Mouse (Mus musculus) ES-Bruce4 (cell line): Measurements from ENCODE around the gene Npw. TPM values are rescaled to one million over a fixed set of nuclear protein-coding genes. Genes with fewer than 3 reads are reported as not detected.

ENCODE experiments used
- H3K27ac ChIP-seq: 2 replicates; pipeline ENCODE4 v1.5.1; 2012; ENCODE audit warnings: low read length, inconsistent platforms; ENCODE audit not compliant: insufficient read depth
- H3K27me3 ChIP-seq: 2 replicates; pipeline ENCODE4 v1.6.1; 2012; ENCODE audit warnings: mild to moderate bottlenecking, low read length, inconsistent platforms; ENCODE audit not compliant: control insufficient read depth, poor library complexity, insufficient read depth, severe bottlenecking
- H3K36me3 ChIP-seq: 2 replicates; pipeline ENCODE4 v1.6.1; 2012; ENCODE audit warnings: inconsistent platforms, mild to moderate bottlenecking, low read length, moderate library complexity; ENCODE audit not compliant: control insufficient read depth, poor library complexity, insufficient read depth, severe bottlenecking
- H3K4me1 ChIP-seq: one replicate; pipeline ENCODE4 v1.8.1; 2011; ENCODE audit warnings: low read length; ENCODE audit not compliant: control insufficient read depth, insufficient read depth
- H3K4me3 ChIP-seq: 2 replicates; pipeline ENCODE4 v1.5.1; 2011; ENCODE audit warnings: low read depth, mild to moderate bottlenecking, low read length
- H3K9ac ChIP-seq: 2 replicates; pipeline ENCODE4 v1.6.1; 2012; ENCODE audit warnings: low read depth, mild to moderate bottlenecking, inconsistent platforms; ENCODE audit not compliant: poor library complexity, severe bottlenecking
- H3K9me3 ChIP-seq: replicated peaks from 2 replicates; pipeline ENCODE4 v1.6.1; 2012; ENCODE audit warnings: mild to moderate bottlenecking, low read length, inconsistent platforms; ENCODE audit not compliant: control insufficient read depth, poor library complexity, insufficient read depth, severe bottlenecking
- CTCF ChIP-seq: IDR thresholded peaks from one replicate; pipeline ENCODE4 v1.8.1; 2011; ENCODE audit warnings: low read depth, low read length
- EP300 ChIP-seq: IDR thresholded peaks from 2 replicates; pipeline ENCODE4 v1.6.1; 2011; ENCODE audit warnings: low read depth, low read length; ENCODE audit not compliant: insufficient read depth
- POLR2A ChIP-seq: IDR thresholded peaks from one replicate; pipeline ENCODE4 v1.8.1; 2011; ENCODE audit warnings: low read length; ENCODE audit not compliant: insufficient read depth
- polyA plus RNA-seq: library from polyadenylated mRNA; stranded (reverse); fragments of >200 nt; gene quantifications from 2 replicates; pipeline ENCODE4 v1.2.4, GENCODE M21; 2011; ENCODE audit warnings: low read depth; ENCODE audit not compliant: missing spikeins, insufficient read depth, insufficient read length

The Npw gene
- polyA plus RNA-seq = 1.6 TPM in 1 of 2 replicates, not detected in the other

- Histone ChIP-seq H3K27ac (no peak within 1 kb of the TSS), H3K27me3 (no peaks in the 10 kb centered on the region), H3K36me3 (no peaks in the 10 kb centered on the region), H3K4me3 (peak within 1 kb of the TSS; percentile 63), H3K9me3 (no peaks in the 10 kb centered on the region), H3K4me1 (no peaks in the 10 kb centered on the region), H3K9ac (peak within 1 kb of the TSS; percentile 43)
- TF ChIP-seq CTCF (no peak), EP300 (no peak), POLR2A (no peak)
Measured at GRCm38 (mm10) chr17:24658017-24658758, at the start of gene Npw. TSS of gene Npw (minus strand) at chr17:24658457.

GRCm38 (mm10) chr17:24707801-24708425 is 49.7 kb upstream of the Npw start:
- H3K27ac ChIP-seq = peak overlapping the region; percentile 58
- H3K4me3 ChIP-seq = peak overlapping the region; percentile 84
- peak overlapping the region; percentile 59 for H3K9ac ChIP-seq
- TF ChIP-seq CTCF (no peak), EP300 (no peak), POLR2A (no peak)
- H3K36me3 ChIP-seq = peaks cover 10% of the 10 kb centered on the region
- no peaks in the 10 kb centered on the region for H3K9me3 ChIP-seq
- no peaks in the 10 kb centered on the region for H3K4me1 ChIP-seq
- H3K27me3 ChIP-seq = no peaks in the 10 kb centered on the region

- Histone ChIP-seq H3K9ac (peak within 1 kb of the TSS; percentile 59), H3K4me1 (no peaks in the 10 kb centered on the region), H3K9me3 (no peaks in the 10 kb centered on the region), H3K27ac (peak within 1 kb of the TSS; percentile 58), H3K36me3 (peaks cover 11% of the 10 kb centered on the region), H3K27me3 (no peaks in the 10 kb centered on the region), H3K4me3 (peak within 1 kb of the TSS; percentile 84)
- TF ChIP-seq EP300 (0 out of 2 replicates have a peak, but pooled peaks have one; percentile 26), POLR2A (peak; percentile 58), CTCF (no peak)
Measured at GRCm38 (mm10) chr17:24706982-24707800, 48.9 kb upstream of the Npw start, which contains the start of gene Tbl3. TSS of gene Tbl3 (minus strand) at chr17:24707660.

- Histone ChIP-seq H3K27me3 (no peaks in the 10 kb centered on the region), H3K4me1 (no peaks in the 10 kb centered on the region), H3K27ac (no peak overlapping the region), H3K9me3 (no peaks in the 10 kb centered on the region), H3K9ac (no peak overlapping the region), H3K4me3 (no peak overlapping the region), H3K36me3 (peaks cover 17% of the 10 kb centered on the region)
- no peak for TF ChIP-seq POLR2A
- TF ChIP-seq EP300 = no peak
- no peak for TF ChIP-seq CTCF
Measured at GRCm38 (mm10) chr17:24705821-24706220, 47.6 kb upstream of the Npw start.

GRCm38 (mm10) chr17:24701251-24701650 is 43.0 kb upstream of the Npw start:
- H3K36me3 ChIP-seq = peaks cover 20% of the 10 kb centered on the region

More at GRCm38 (mm10) chr17:24701251-24701650, 43.0 kb upstream of the Npw start:
- Histone ChIP-seq H3K27ac (no peak overlapping the region), H3K4me3 (no peak overlapping the region), H3K9me3 (no peaks in the 10 kb centered on the region), H3K27me3 (no peaks in the 10 kb centered on the region), H3K9ac (no peak overlapping the region), H3K4me1 (peaks cover 6% of the 10 kb centered on the region)
- TF ChIP-seq CTCF = no peak
- no peak for TF ChIP-seq EP300
- no peak for TF ChIP-seq POLR2A
